Mouse (Mus musculus) forebrain, embryonic 13.5 days (tissue): Measurements from ENCODE around the gene Brd3. TPM values are rescaled to one million over a fixed set of nuclear protein-coding genes. Genes with fewer than 3 reads are reported as not detected.

Experiments
- ATAC-seq: fragments of 200-750 bp; cut with Nextera tagmentation; 2 replicates; pipeline ENCODE4 v1.8.0; 2017
- H3K27ac ChIP-seq: fragments of 300-500 bp; sonication (generic); 2 replicates; pipeline ENCODE4 v1.5.1; 2015; ENCODE audit warnings: inconsistent platforms, mild to moderate bottlenecking, moderate library complexity
- H3K27me3 ChIP-seq: fragments of 300-500 bp; sonication (generic); 2 replicates; pipeline ENCODE4 v1.6.1; 2015; ENCODE audit warnings: mild to moderate bottlenecking, inconsistent platforms
- H3K36me3 ChIP-seq: fragments of 300-500 bp; sonication (generic); 2 replicates; pipeline ENCODE4 v1.6.1; 2015; ENCODE audit warnings: mild to moderate bottlenecking, inconsistent platforms; ENCODE audit not compliant: poor library complexity, severe bottlenecking
- H3K4me1 ChIP-seq: fragments of 300-500 bp; sonication (generic); 2 replicates; pipeline ENCODE4 v1.6.1; 2015; ENCODE audit warnings: inconsistent platforms
- H3K4me2 ChIP-seq: fragments of 300-500 bp; sonication (generic); 2 replicates; pipeline ENCODE4 v1.6.1; 2015; ENCODE audit warnings: inconsistent platforms, mild to moderate bottlenecking, moderate library complexity
- H3K4me3 ChIP-seq: fragments of 300-500 bp; sonication (generic); 2 replicates; pipeline ENCODE4 v1.5.1; 2015; ENCODE audit warnings: mild to moderate bottlenecking, inconsistent platforms
- H3K9ac ChIP-seq: fragments of 300-500 bp; sonication (generic); 2 replicates; pipeline ENCODE4 v1.6.1; 2015; ENCODE audit warnings: mild to moderate bottlenecking, inconsistent platforms
- H3K9me3 ChIP-seq: fragments of 300-500 bp; sonication (generic); replicated peaks from 2 replicates; pipeline ENCODE4 v1.6.1; 2016; ENCODE audit warnings: inconsistent platforms
- WGBS: fragments of 180-500 bp; shearing (Covaris S2); methylation state at CpG from one replicate; pipeline ENCODE4 v1.1.7; 2015; 5-methylcytosine and 5-hydroxymethylcytosine counted together
- polyA plus RNA-seq: library from polyadenylated mRNA; unstranded; fragments of >200 nt; fragmentation: Nextera tagmentation; extraction: Ambion mirVana; gene quantifications from 2 replicates; pipeline ENCODE4 v1.2.1, GENCODE M21; 2015

The Brd3 gene
- polyA plus RNA-seq, 1 experiment from 2014 or later = 140 TPM

DNA sequence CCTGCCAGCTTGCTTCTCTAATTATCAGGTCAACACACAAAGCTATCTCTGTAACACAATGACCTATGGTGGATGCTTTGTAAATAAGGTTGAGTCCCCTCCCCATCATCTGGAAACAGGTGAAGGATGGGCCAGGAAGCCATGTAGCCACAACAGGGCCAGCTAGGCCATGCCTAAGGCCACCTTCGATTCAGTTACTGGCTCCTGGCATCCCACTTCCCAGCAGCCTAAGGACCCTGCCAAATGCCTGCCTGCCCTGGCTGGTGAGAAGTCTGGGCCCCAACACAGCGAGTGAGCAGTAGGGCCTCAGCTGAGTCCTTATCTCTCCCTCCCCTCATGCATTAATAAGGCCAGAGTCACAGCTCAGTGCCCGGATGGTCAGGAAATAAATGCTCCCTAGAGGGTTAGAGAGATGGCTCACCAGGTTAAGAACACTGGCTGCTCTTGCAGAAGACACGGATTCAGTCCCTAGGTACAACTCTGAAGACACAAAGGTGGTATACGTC is 89.8 kb downstream of the Brd3 start:
- Histone ChIP-seq H3K9me3 (no peaks in the 10 kb centered on the region), H3K27ac (no peak overlapping the region), H3K4me1 (peaks cover 77% of the 10 kb centered on the region), H3K9ac (no peak overlapping the region), H3K4me2 (no peak overlapping the region), H3K4me3 (no peak overlapping the region), H3K36me3 (no peaks in the 10 kb centered on the region), H3K27me3 (no peaks in the 10 kb centered on the region)
- ATAC-seq = no peak
- WGBS = 76% methylated on average over 5 of the region's 5 CpGs

DNA sequence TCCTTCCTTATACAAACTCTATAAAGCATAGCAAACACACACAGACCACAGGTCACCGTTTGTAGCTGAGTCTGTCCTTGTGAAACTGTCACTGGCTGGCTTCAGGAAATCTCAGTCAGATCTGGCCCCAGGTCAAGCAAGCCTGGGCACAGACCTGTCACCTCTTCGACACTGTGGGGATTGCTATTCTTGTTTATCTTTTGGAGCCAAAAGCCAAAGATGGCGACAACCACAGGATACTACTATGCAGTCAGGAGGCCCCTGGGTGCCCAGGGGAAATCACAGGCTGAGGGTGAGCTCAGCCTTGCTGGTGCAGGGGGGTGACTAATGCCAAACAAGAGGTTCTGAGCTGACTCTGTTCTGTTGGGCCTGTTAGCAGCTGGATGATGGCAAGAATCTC is 91.0 kb downstream of the Brd3 start:
- no peak overlapping the region for H3K9ac ChIP-seq
- no peak overlapping the region for H3K4me2 ChIP-seq
- H3K9me3 ChIP-seq = no peaks in the 10 kb centered on the region
- WGBS = 60% methylated on average over 3 of the region's 3 CpGs
- no peak overlapping the region for H3K27ac ChIP-seq
- H3K4me3 ChIP-seq = no peak overlapping the region
- no peak for ATAC-seq
- H3K4me1 ChIP-seq = peaks cover 77% of the 10 kb centered on the region
- no peaks in the 10 kb centered on the region for H3K36me3 ChIP-seq
- H3K27me3 ChIP-seq = no peaks in the 10 kb centered on the region

DNA sequence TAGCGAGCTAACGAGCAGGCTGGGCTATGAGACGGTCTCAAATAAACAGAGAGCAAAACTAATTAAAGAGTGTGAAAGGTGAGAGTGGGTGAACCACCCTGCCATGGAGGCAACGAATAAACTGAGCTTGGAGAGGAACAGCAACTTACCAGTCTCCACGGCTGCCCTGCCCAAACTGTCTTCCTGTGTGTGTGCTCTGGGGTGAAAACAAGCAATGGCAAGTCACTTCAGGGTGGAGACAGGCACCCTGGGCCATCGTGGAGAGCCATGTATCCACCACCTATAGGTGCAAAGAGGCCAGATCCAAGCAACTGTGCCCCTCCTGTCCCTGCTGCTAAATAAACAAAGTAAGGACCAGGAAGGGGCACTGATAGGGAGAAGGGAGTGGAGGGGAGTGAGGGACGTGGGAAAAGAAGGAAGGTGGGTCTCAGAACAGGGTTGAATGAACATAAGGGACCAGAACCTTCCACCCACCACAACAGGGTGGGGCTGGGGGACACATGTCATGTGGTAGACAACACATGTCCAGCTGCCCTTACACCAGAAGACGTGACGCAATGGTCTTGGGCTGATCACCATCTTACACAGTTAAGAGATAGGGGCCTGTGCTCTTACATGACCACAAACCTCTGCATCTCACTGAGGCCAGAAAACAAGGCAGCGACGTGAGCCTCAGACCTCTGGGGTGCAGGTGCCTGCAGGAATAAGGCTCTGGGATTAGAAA is 92.2 kb downstream of the Brd3 start:
- Histone ChIP-seq H3K4me2 (peak overlapping the region; percentile 26; the same call in 1 of the 2 replicates), H3K9me3 (no peaks in the 10 kb centered on the region), H3K4me1 (peaks cover 76% of the 10 kb centered on the region), H3K4me3 (no peak overlapping the region), H3K27ac (peak overlapping the region; percentile 48; the same call in 1 of the 2 replicates), H3K36me3 (no peaks in the 10 kb centered on the region), H3K9ac (0 out of 2 replicates have a peak overlapping the region, but pooled peaks have one; percentile 30), H3K27me3 (no peaks in the 10 kb centered on the region)
- no peak for ATAC-seq
- WGBS = 61% methylated on average over 11 of the region's 11 CpGs

DNA sequence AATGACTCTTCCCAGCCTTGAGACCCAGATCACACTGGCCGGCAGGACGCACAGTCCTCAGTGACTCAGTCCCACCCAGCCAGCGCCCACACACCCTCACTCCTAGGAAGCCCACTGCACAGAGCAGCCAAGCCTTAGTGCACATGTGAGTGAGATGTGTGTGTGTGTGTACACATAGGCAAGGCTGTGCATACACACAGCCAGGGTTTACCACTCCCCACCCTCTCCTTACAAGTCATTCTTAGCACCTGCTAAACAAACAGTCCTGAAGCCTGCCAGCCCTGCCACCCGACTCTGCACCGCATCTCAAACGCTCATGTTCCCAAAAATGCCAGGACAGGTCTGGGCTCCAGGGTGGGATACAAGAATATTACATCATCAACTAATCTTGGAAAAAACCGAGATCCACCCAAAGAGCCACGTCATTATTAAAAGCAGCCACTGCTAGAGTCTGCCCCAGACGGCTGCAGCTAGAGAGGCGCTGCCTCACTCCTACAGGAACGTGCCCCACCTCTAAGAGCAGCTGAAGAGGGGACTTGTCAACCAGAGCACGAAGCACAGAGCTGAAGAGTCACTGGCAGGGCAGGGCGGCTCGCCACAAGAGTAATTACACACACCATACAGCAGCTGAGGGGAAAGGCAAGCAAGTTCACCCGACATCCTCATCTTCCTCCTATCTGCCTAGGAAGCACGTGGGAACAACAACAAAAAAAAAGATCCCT is 93.4 kb downstream of the Brd3 start:
- Histone ChIP-seq H3K4me2 (peak overlapping the region; percentile 26), H3K4me3 (no peak overlapping the region), H3K36me3 (no peaks in the 10 kb centered on the region), H3K9me3 (no peaks in the 10 kb centered on the region), H3K27ac (peak overlapping the region; percentile 48), H3K4me1 (peaks cover 76% of the 10 kb centered on the region), H3K9ac (0 out of 2 replicates have a peak overlapping the region, but pooled peaks have one; percentile 30), H3K27me3 (no peaks in the 10 kb centered on the region)
- ATAC-seq = peak; percentile 73
- 5% methylated on average over 16 of the region's 16 CpGs for WGBS

DNA sequence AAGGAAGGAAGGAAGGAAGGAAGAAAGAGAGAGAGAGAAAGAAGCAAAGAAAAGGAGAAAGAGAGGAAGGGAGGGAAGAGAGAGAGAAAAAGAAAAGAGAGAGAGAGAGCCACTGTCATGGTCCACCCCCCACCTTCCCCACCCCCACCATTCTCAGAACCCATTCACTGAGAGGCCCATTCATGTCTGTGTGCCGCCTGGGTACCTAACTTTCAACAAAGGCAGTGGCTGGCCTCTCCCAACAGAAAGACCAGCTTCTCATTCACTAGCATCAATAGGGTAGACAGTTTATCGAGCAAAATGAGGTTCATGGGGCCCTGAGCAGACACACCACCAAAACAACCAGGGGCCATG is 93.9 kb downstream of the Brd3 start:
- Histone ChIP-seq H3K4me2 (peak overlapping the region; percentile 26), H3K4me3 (no peak overlapping the region), H3K27ac (peak overlapping the region; percentile 48), H3K9ac (no peak overlapping the region), H3K27me3 (no peaks in the 10 kb centered on the region), H3K4me1 (peaks cover 70% of the 10 kb centered on the region), H3K36me3 (no peaks in the 10 kb centered on the region), H3K9me3 (no peaks in the 10 kb centered on the region)
- WGBS = 3% methylated on average over 2 of the region's 2 CpGs
- no peak for ATAC-seq

DNA sequence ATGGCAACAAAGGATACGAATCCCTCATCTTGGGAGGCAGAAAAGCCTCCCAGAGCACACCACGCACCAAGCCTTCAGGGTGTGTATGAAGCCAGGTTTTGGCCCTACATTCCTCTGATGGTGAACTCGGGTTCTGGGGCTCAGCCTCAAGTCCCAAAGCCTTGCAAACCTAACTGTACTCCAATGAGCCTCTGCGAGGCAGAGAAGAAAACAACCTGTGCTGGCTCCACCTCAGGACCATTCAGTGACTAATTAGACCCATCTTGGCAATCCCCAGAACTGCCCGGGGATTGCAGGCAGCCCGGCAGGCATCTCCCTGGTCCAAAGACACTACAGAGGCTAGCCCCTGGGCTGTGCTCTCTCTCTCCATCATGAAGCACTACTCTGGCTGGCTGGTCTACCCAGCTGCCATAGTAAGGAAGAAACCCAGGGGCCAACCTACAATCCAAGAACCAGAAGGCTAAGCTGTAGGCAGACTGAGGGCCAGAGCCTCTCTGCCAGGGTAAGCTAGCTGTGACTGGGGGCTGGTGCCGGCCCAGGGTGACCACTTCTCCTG is 95.1 kb downstream of the Brd3 start:
- Histone ChIP-seq H3K9ac (peak overlapping the region; percentile 30; the same call in 1 of the 2 replicates), H3K36me3 (no peaks in the 10 kb centered on the region), H3K9me3 (no peaks in the 10 kb centered on the region), H3K27me3 (no peaks in the 10 kb centered on the region), H3K4me1 (peaks cover 63% of the 10 kb centered on the region), H3K4me3 (no peak overlapping the region), H3K4me2 (peak overlapping the region; percentile 32), H3K27ac (peak overlapping the region; percentile 82)
- 10% methylated on average over 7 of the region's 7 CpGs for WGBS
- no peak for ATAC-seq

DNA sequence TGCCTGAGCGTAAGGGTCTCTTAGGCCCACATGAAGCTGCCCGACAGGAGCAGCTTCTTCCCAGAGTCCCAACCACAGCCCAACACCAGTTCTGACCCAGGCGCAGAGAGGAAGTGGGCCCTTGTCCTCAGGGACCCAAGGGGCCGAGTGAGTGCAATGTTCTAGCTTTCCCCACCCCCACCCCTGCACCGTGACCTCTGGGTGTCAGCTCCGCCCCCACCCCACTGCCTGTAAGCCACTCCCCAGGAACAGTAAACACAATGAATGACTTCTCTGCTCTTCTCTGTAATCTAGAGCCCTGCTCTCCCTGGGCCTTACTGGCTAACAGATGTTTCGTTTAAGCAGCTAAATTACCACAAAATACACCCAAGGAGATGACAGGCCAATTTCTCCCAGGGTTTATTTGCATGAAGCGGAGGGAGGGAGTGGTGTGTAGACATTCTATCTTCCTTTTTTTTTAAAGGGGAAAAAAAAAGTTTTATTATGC is 95.7 kb downstream of the Brd3 start:
- H3K4me1 ChIP-seq = peaks cover 63% of the 10 kb centered on the region
- H3K4me2 ChIP-seq = peak overlapping the region; percentile 32; the same call in 1 of the 2 replicates
- H3K9me3 ChIP-seq = no peaks in the 10 kb centered on the region
- H3K27ac ChIP-seq = peak overlapping the region; percentile 82
- ATAC-seq = peak; percentile 25; the same call in 1 of the 2 replicates
- peak overlapping the region; percentile 30; the same call in 1 of the 2 replicates for H3K9ac ChIP-seq
- H3K4me3 ChIP-seq = no peak overlapping the region
- no peaks in the 10 kb centered on the region for H3K36me3 ChIP-seq
- H3K27me3 ChIP-seq = no peaks in the 10 kb centered on the region
- WGBS = 23% methylated on average over 8 of the region's 8 CpGs

DNA sequence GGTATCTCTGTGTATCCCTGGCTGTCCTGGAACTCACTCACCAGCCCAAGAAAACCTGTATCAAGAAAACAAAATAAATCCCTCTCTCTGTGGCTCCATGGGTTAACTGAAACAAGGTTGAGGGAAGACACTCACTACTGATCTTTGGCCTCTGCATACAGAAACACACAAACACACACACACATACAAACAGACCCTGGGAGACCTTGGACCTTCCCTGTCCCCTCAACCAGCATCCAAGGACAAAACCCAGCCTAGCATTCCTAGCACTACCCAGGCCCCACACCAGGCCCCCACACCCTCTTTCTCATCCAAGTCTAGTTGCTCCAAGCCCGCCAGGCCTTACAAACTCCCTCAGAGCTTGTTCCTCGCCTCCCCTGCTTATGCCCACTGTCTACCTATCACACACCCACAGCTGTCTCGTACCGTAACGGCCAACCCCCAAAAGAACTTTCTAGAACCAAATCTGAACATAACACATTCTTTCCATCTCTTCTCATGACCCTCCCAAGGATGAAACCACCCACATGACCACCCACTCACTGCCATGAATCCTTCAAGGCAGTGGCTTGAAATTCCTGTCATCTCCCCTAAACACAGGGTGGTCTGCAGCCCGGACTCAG is 96.8 kb downstream of the Brd3 start:
- 94% methylated on average over 6 of the region's 6 CpGs for whole genome bisulfite sequencing
- no peak overlapping the region for H3K9ac ChIP-seq
- H3K36me3 ChIP-seq = no peaks in the 10 kb centered on the region
- H3K4me2 ChIP-seq = no peak overlapping the region
- no peak overlapping the region for H3K27ac ChIP-seq
- no peaks in the 10 kb centered on the region for H3K27me3 ChIP-seq
- H3K9me3 ChIP-seq = no peaks in the 10 kb centered on the region
- H3K4me3 ChIP-seq = no peak overlapping the region
- H3K4me1 ChIP-seq = peaks cover 59% of the 10 kb centered on the region
- ATAC-seq = no peak

DNA sequence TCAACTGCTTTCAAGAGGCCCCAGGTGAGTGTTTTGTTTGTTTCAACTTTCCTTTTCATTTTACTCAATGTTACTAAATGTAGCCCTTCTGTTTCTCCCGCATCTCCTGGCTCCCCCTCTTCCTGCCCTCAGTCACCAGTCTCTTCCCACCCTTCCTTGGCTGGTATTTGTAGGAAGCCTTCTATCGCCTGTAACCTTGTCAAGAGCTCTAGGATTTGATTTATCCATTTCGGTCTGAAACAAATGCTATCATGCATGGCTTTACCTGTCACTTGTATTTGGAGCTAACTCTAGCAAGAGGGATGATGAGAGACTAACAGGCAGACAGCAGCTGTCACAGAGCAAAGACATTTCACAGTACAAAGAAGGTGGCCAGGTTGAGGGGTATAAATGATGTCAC is 99.3 kb downstream of the Brd3 start:
- ATAC-seq = no peak
- Histone ChIP-seq H3K4me2 (no peak overlapping the region), H3K27ac (no peak overlapping the region), H3K27me3 (no peaks in the 10 kb centered on the region), H3K4me1 (peaks cover 52% of the 10 kb centered on the region), H3K36me3 (no peaks in the 10 kb centered on the region), H3K9ac (no peak overlapping the region), H3K9me3 (no peaks in the 10 kb centered on the region), H3K4me3 (no peak overlapping the region)
- 84% methylated on average over 3 of the region's 3 CpGs for WGBS

DNA sequence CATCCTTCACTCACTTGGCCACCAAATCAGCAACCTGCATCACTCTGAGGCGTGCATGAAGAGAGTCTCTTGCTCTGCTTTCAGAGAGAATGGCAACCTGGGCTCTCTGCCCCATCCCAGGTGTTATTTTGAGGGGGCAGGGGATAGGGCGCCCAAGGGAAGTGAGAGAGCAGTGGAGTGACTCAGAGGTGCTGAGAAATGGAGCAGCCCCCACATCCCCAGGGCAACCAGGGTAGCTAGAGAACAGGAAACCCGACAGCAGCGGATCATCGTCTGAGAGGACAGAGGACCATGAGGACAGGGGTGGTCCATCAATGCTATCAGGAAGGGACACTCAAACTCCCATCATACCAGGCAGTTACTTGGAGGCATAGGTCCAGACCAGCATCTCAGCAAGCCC is 100.5 kb downstream of the Brd3 start:
- no peaks in the 10 kb centered on the region for H3K27me3 ChIP-seq
- WGBS = 94% methylated on average over 5 of the region's 5 CpGs

DNA sequence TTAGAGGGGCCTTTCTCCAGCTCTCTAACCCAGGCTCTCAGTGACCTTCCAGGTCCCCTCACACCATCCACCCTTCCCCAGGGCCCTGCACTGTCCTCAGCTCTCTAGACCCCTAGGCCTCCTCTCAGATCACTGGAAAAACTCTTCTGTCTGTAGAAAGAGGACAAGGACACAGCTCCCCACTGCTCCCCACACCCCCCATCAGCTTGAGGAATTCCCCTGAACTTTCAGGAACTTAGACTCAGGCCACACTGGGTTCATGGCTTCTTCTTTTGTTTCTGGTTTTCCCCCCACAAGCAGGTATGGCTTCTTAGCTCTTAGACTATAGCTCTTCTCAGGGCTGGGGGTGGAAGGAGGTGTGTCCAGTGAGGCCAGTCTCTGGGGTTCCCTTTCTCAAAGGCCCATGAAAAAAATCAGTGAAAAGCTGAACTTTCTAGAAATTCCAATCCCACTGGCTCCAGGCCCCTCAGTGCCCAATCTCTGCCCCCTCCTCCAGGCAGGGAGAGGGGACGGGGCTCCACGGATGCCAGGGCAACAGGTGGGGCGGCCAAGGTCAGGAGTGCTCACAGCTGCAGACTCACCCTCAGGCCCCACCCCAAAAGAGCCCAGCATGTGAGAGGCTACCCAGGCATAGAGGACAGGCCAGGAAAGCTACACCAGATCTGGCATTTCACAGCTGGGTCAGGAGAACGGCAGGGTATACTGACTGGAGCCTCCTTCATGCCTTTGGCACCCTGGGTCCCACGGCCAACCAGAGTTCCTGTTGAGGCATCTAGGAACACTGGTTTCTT is 102.2 kb downstream of the Brd3 start:
- H3K4me3 ChIP-seq = no peak overlapping the region
- no peaks in the 10 kb centered on the region for H3K36me3 ChIP-seq
- no peak for ATAC-seq
- H3K9ac ChIP-seq = no peak overlapping the region
- H3K27me3 ChIP-seq = no peaks in the 10 kb centered on the region
- no peak overlapping the region for H3K4me2 ChIP-seq
- no peaks in the 10 kb centered on the region for H3K9me3 ChIP-seq
- peaks cover 29% of the 10 kb centered on the region for H3K4me1 ChIP-seq
- no peak overlapping the region; the same call in 1 of the 2 replicates for H3K27ac ChIP-seq
- WGBS = 71% methylated on average over 5 of the region's 5 CpGs

More for the DNA sequence above, 100.5 kb downstream of the Brd3 start:
- Histone ChIP-seq H3K27ac (no peak overlapping the region), H3K9ac (no peak overlapping the region), H3K4me1 (peaks cover 39% of the 10 kb centered on the region), H3K9me3 (no peaks in the 10 kb centered on the region), H3K4me3 (no peak overlapping the region), H3K36me3 (no peaks in the 10 kb centered on the region), H3K4me2 (no peak overlapping the region)
- no peak for ATAC-seq
